Mouse (Mus musculus) cerebellum, postnatal 10 days (tissue): Measurements from ENCODE around the gene Fn3k.
A peak's percentile ranks its signal among the peaks of the same experiment; 100 is the strongest.

Source experiments
- DNase-seq, 2 experiments: peaks; one replicate each; pipeline ENCODE4 v3.0.0; 2021; ENCODE audit warnings: mixed read lengths in 2 of 2

Gene Fn3k

DNA sequence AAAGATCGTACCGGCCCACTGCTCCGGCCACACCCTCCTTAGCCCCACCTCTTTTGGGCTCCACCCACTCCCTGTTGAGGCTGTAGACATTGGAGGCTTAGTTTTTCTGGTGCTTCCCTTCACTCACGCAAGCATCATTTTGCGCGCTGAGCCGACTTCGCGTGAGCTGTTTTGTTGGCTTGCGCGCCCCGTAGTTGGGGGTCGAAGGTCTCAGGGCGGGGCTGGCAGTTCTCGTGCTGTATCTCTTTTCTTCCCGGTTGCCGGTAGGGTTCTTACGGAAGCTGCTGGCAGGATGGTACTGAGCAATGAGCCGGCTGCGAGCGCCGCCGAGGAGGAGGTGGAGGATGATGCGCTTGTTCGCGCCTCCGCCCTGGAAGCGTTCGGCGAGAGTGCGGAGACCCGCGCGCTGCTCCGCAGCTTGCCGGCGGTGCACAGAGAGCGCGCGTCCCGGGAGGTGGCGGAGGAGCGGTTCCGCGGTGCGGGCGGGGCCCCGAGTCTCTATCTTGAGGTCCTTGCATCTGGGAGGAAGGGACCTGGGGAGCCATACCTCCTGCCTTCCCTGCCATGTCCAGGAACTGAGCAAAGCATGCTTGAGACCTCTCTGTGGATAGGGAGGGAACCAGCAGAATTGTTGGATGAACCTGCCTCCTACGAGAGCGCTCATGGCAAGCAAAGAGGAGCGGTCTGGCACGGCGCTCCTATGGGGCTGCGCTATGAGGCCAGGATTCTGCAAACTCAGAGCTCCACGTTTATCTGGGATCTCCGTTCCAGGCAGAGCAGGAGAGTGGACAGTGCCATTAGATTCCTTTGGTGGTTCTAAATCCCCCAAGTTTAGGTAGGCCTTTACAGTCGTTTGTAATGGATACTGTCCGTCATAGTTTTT, 17.3 kb downstream of the Fn3k start, which contains the start of gene Tbcd:
Tbcd (plus strand) TSS at position 197 of the 883 bp plus-strand sequence.
- peak; percentile 96 to 98 for DNase-seq

DNA sequence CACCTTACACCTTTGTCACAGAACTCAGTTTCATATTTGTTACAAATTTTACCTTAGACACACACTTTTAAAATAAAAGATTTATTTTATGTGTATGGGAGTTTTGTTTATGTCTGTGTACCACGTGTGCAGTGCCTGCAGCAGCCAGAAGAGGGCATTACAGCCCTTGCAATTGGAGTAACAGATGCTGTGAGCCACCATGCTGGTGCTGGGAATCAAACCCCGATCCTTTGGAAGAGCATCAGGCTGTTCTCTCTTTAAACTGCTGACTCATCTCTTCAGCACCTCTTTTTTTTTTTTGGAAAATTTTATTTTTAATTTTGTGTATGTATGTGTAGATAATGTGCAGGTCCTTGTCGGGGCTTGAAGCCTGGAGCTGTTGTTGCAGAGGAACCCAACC, 23.2 kb downstream of the Fn3k start:
- DNase-seq, result no peak

DNA sequence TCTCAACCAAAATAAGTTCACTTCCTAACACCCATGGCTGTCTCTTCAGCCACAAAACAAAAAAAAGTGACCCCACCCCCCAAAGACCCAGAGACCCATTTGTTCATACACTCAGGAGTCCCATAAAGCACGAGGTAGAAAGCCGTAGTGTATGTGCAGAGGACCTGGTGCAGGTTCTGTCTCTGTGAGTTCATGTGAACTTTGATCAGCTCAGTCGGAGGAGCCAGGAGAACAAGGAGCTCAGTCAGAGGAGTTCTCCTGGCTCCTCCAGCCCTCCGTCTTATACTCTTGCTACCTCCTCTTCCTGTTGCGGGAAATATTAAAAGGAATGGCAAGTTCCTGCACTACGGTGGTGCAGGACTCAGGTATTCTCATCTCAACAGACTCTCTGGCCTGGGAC, 32.7 kb downstream of the Fn3k start:
- no peak for DNase-seq

DNA sequence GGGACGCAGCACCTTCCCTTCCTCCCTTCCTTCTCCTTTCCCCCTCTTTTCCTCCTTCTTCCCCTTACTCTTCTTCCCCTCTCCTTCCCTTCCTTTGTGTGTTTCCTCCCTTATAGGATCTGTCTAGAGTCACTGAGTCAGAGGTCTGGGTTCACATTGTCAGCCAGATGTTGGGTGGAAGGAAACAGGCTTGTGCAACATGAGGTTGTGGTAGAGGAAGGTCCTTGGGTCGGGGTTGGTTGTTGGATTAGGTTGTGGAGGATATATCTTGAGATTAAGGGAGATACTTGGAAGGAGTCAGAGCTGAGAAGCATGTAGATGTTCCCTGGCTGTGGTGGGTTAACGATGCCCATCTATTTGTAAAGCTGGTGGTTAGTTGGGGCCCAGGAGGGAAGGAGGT, 40.1 kb downstream of the Fn3k start:
- DNase-seq, result no peak

DNA sequence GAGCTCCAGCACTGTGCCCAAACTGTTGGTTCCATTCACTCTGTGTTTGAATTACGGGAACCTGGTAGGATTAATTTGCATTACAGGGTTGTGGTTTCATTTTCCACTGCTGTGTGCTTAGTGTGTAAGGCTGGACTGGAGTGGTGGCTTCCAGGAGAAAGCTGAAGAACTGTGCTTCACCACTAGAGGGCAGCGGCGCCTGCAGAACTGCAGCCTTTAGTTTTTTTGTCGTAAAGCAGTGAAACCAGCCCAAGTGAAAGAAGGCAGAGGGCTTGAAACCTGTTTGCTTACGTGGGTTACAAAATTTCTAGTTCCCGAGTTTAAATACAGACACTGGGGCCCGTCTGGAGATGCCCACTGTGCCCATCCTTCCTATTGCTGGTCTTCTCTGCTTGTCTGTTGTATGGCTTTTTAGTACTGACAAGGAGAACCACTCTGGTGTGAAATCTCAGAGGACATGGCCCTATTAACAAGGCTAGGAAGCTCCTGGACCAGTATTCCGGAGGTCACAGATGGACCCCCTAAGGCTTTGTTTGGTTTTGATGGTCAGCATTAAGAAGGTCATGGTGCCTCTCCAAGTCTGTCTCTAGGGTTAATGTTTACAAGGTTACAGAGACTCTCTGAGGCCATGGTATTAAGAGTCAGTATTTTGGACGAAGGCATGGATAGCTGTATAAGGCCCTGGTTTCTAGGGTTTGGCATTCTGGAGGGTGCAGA, 41.1 kb downstream of the Fn3k start:
- DNase-seq, result peak; percentile 88 to 92

DNA sequence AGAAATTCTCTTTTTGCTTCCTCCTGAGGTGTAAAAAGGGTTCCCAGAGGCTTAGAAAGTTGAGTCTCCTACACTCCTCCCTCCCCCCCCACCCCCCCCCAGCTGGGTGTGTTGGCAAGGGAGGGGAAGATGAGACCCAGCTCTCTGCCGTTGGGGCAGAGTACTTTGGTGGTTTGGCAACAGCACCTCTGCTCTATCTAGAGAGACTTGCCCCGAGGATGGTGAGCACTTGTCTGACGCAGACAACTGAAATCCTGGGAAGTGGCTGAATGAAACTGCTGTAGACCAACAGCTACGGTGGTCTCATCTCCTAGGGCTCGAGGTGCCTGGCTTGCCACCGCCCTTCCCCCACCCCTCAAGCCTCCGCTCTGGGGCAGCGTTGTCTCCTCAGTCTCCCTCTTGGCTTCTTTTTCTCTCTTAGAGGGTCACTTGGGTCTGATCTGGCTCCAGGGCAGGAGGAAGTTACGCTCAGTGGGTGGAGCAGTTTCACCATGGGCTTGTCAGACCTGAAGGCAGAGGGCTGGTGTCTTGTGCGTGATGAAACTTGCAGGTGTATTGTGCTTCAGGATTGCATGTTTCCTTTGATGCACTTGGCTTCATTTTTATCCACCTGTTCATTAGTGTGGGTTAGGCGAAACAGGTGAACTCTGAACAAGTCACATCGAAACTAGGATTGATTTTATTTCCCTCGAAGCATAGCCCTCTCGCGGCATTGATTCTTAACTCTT, 44.9 kb downstream of the Fn3k start:
- no peak for DNase-seq

DNA sequence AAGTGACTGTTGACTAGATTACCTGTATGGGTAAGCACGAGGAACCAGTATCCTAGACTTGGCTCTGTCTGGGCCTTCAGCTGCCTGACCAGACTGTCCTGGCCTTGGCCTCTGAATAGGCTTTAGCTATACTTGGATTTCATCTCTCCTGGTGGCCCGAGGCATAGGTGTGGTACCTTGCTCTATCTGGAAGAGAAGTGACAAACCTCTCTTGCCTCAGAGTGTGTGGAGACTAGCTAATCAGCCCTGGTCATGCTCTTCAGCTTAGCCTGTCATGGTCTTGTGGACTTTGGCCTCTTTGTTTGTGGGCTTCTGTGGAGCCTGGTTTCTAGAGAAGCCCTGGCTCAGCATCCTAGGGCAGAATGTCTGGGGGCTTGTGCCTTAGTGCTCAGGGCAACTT, 46.4 kb downstream of the Fn3k start:
- DNase-seq, result no peak

DNA sequence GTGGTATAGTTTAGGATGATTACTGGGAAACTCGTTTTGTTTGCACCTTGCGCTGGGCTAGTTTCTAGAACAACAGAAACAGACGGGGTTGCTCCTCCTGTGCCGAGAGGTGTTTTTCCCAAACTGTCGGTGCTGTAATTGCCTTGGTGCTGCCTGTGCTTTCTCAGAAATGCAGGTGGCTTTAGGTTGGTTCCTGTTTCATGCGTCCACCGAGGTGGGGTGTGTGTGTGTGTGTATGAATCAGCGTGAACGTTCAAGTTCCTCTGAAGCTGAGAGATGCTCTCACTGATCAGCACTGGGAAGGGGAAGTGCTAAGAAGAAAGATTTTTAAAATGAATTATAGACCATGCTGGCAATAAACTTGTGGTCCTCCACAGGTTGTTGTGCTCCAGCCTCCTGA, 51.2 kb downstream of the Fn3k start:
- DNase-seq, result no peak

DNA sequence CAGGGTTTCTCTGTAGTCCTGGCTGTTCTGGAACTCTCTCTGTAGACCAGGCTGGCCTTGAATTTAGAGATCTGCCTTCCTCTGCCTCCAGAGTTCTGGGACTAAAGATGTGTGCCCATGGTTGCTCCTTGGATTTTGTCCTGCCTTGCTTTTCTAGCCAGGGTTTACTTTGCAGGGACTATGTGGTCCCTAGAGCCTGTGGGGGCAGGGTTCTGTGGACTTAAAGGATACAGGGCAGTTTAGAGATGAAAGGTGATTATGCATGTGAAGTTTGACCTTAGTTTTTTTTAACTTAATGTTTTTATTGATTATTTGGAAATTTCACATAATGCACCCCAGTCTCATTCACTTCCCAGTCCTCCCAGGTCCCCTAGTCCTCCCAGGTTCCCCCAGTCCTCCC, 55.9 kb downstream of the Fn3k start:
- no peak for DNase-seq
